Mouse (Mus musculus) telencephalon, adult 2 months (tissue): ENCODE data around the gene Plekhm3.
A peak's percentile ranks its signal among the peaks of the same experiment; 100 is the strongest.

ENCODE experiments used
- DNase-seq: peaks from one replicate; pipeline ENCODE4 v3.0.0-alpha.2; 2011; ENCODE audit warnings: low read depth, low spot score

Gene Plekhm3

GRCm38 (mm10) chr1:64827434-64827833 lies 129.2 kb downstream of the Plekhm3 start:
- no peak for DNase-seq

GRCm38 (mm10) chr1:64826348-64827103 lies 130.1 kb downstream of the Plekhm3 start:
- no peak for DNase-seq

GRCm38 (mm10) chr1:64823564-64823963 lies 133.1 kb downstream of the Plekhm3 start:
- DNase-seq, result no peak

GRCm38 (mm10) chr1:64817709-64818108 lies 138.9 kb downstream of the Plekhm3 start:
- no peak for DNase-seq

- DNase-seq, result no peak
Measured at GRCm38 (mm10) chr1:64813182-64813581, 143.4 kb downstream of the Plekhm3 start.

- no peak for DNase-seq
Measured at GRCm38 (mm10) chr1:64811956-64812355, 144.7 kb downstream of the Plekhm3 start.

GRCm38 (mm10) chr1:64809085-64809484 lies 147.5 kb downstream of the Plekhm3 start:
- DNase-seq, result no peak

GRCm38 (mm10) chr1:64807766-64808165 lies 148.9 kb downstream of the Plekhm3 start:
- no peak for DNase-seq

GRCm38 (mm10) chr1:64805217-64805616 lies 151.4 kb downstream of the Plekhm3 start:
- no peak for DNase-seq

GRCm38 (mm10) chr1:64802631-64803030 lies 154.0 kb downstream of the Plekhm3 start:
- DNase-seq, result no peak

GRCm38 (mm10) chr1:64797621-64798020 lies 159.0 kb downstream of the Plekhm3 start:
- DNase-seq, result no peak

GRCm38 (mm10) chr1:64796867-64797582 lies 159.6 kb downstream of the Plekhm3 start:
- no peak for DNase-seq

GRCm38 (mm10) chr1:64795284-64796040 lies 161.2 kb downstream of the Plekhm3 start:
- DNase-seq, result no peak

- DNase-seq, result no peak
Measured at GRCm38 (mm10) chr1:64794096-64794495, 162.5 kb downstream of the Plekhm3 start.

GRCm38 (mm10) chr1:64793234-64793530 lies 163.4 kb downstream of the Plekhm3 start:
- DNase-seq, result no peak

GRCm38 (mm10) chr1:64792521-64793233 lies 163.9 kb downstream of the Plekhm3 start:
- no peak for DNase-seq

- DNase-seq, result peak; percentile 88
Measured at GRCm38 (mm10) chr1:64791826-64792225, 164.8 kb downstream of the Plekhm3 start.

GRCm38 (mm10) chr1:64790806-64791790 lies 165.5 kb downstream of the Plekhm3 start:
- no peak for DNase-seq

- DNase-seq, result no peak
Measured at GRCm38 (mm10) chr1:64787701-64788515, 168.7 kb downstream of the Plekhm3 start.

- no peak for DNase-seq
Measured at GRCm38 (mm10) chr1:64779863-64780262, 176.8 kb downstream of the Plekhm3 start.
